Mouse (Mus musculus) midbrain, postnatal 0 days (tissue): ENCODE data around the gene Kif6. TPM values are rescaled to one million over a fixed set of nuclear protein-coding genes. Genes with fewer than 3 reads are reported as not detected.

ENCODE experiments used
- ATAC-seq: fragments of 200-750 bp; cut with Nextera tagmentation; 2 replicates; pipeline ENCODE4 v1.8.0; 2017; ENCODE audit warnings: moderate number of reproducible peaks, mild to moderate bottlenecking, moderate TSS enrichment, moderate library complexity; ENCODE audit not compliant: low FRiP score
- DNase-seq: peaks from one replicate; pipeline ENCODE4 v3.0.0-alpha.2; 2015; ENCODE audit warnings: low spot score
- H3K27ac ChIP-seq: fragments of 300-500 bp; sonication (generic); 2 replicates; pipeline ENCODE4 v1.5.1; 2014; ENCODE audit warnings: low read depth, mild to moderate bottlenecking, low read length, mixed read lengths
- H3K27me3 ChIP-seq: fragments of 300-500 bp; sonication (generic); 2 replicates; pipeline ENCODE4 v1.6.1; 2014; ENCODE audit warnings: low read length, control low read depth, mixed read lengths; ENCODE audit not compliant: insufficient read depth
- H3K36me3 ChIP-seq: fragments of 300-500 bp; sonication (generic); 2 replicates; pipeline ENCODE4 v1.6.1; 2014; ENCODE audit warnings: low read length, control low read depth, mixed read lengths; ENCODE audit not compliant: insufficient read depth
- H3K4me1 ChIP-seq: fragments of 300-500 bp; sonication (generic); 2 replicates; pipeline ENCODE4 v1.6.1; 2014; ENCODE audit warnings: mild to moderate bottlenecking, control low read depth, antibody characterized with exemption, low read length, mixed read lengths; ENCODE audit not compliant: insufficient read depth
- H3K4me2 ChIP-seq: fragments of 300-500 bp; sonication (generic); 2 replicates; pipeline ENCODE4 v1.6.1; 2014; ENCODE audit warnings: low read depth, mild to moderate bottlenecking, low read length, mixed read lengths; ENCODE audit not compliant: poor library complexity, severe bottlenecking
- H3K4me3 ChIP-seq: fragments of 300-500 bp; sonication (generic); 2 replicates; pipeline ENCODE4 v1.5.1; 2014; ENCODE audit warnings: low read depth, mild to moderate bottlenecking, low read length, moderate library complexity
- H3K9ac ChIP-seq: fragments of 300-500 bp; sonication (generic); replicated peaks from 2 replicates; pipeline ENCODE4 v1.6.1; 2014; ENCODE audit warnings: mild to moderate bottlenecking, low read length, moderate library complexity, mixed read lengths; ENCODE audit not compliant: poor library complexity, severe bottlenecking
- H3K9me3 ChIP-seq: fragments of 300-500 bp; sonication (generic); 2 replicates; pipeline ENCODE4 v1.6.1; 2016; ENCODE audit warnings: low read length, control low read depth
- CTCF ChIP-seq: IDR thresholded peaks from 2 replicates; pipeline ENCODE4 v1.5.1; 2016; ENCODE audit warnings: antibody characterized with exemption, mild to moderate bottlenecking
- WGBS: fragments of 180-500 bp; shearing (Covaris S2); extraction: QIAGEN DNeasy Blood & Tissue Kit; methylation state at CpG from one replicate; pipeline ENCODE4 v1.1.7; 2014; 5-methylcytosine and 5-hydroxymethylcytosine counted together
- polyA plus RNA-seq: library from polyadenylated mRNA; unstranded; fragments of >200 nt; fragmentation: Nextera tagmentation; extraction: Ambion mirVana; gene quantifications from 2 replicates; pipeline ENCODE4 v1.2.1, GENCODE M21; 2015
- total RNA-seq: library from RNA; depleted of rRNA; stranded (reverse); fragments of >200 nt; gene quantifications from 2 replicates; pipeline ENCODE4 v1.2.3, GENCODE M21; 2014

Kif6 gene
- total and polyA plus RNA-seq, 2 experiments from 2014 or later = 1.7 to 2.1 TPM

DNA sequence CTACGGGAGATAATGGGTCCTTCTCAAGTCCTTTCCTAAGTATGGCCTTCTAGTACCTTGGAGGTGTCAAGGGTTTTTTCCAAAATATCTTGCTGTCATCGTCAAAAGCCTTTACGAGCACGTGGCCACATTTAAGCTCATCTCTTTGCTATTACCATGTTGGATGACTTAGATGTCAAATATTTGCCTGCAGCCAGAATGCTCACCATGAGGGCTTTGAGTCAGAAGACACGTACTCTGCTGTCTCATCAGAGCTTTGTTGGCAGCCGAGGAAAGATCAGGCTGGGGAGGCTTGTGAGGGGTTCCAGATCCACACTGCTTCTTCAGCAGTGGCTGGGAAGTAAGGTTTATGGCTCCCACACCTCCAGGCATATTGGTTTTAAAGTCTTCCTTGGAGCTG lies 53.4 kb downstream of the Kif6 start:
- H3K27ac ChIP-seq = no peak overlapping the region
- no peaks in the 10 kb centered on the region for H3K36me3 ChIP-seq
- H3K4me2 ChIP-seq = no peak overlapping the region
- 84% methylated on average over 6 of the region's 6 CpGs for WGBS
- no peak overlapping the region for H3K4me3 ChIP-seq
- TF ChIP-seq CTCF = no peak
- H3K27me3 ChIP-seq = no peaks in the 10 kb centered on the region
- no peak overlapping the region for H3K9ac ChIP-seq
- H3K9me3 ChIP-seq = no peaks in the 10 kb centered on the region
- H3K4me1 ChIP-seq = no peaks in the 10 kb centered on the region
- ATAC-seq (no peak), DNase-seq (no peak)

DNA sequence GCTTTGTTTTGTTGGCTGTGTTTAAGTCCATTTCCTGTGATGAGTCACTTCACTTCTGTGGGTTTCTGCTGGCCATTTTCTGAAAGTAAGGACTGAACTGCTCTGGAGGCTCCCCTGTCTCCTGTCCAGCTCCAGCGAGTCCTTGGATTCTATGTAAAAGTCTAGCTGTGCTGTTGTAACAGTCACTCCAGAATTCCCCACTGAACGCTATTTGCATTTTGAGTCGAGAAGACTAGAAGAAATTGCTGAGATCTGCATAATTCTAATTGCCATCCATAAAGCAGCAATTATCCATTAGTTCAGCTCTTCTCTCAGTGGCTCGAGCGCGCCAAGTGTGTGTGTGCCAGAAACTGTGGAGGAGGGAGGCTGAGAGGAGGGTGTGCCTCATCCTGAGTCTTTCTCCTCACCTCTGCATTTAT lies 57.0 kb downstream of the Kif6 start:
- no peak overlapping the region for H3K4me3 ChIP-seq
- H3K4me1 ChIP-seq = no peaks in the 10 kb centered on the region
- peak; percentile 64 for DNase-seq
- H3K4me2 ChIP-seq = no peak overlapping the region
- WGBS = 55% methylated on average over 6 of the region's 6 CpGs
- TF ChIP-seq CTCF = no peak
- H3K27me3 ChIP-seq = no peaks in the 10 kb centered on the region
- no peaks in the 10 kb centered on the region for H3K36me3 ChIP-seq
- H3K9me3 ChIP-seq = no peaks in the 10 kb centered on the region
- no peak overlapping the region for H3K27ac ChIP-seq
- no peak for ATAC-seq
- no peak overlapping the region for H3K9ac ChIP-seq

DNA sequence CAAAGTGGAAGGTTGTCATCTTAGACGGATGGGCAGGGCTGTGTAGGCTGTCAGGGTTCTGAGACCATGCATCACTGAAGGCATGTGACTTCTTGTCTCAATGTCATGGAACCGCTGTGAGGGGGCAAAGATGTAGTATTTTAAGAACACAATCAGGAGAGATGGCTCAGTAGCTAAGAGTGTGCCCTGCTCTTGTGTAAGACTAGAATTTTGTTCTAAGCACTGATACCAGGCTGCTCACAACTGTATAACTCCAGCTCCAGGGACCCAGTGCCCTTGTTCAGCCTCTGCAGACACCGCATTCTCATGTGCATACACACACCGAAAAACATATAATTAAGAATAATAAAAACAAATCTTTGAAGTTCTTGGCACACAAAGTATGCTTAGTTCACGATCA lies 57.5 kb downstream of the Kif6 start:
- Histone ChIP-seq H3K36me3 (no peaks in the 10 kb centered on the region), H3K9ac (no peak overlapping the region), H3K9me3 (no peaks in the 10 kb centered on the region), H3K27me3 (no peaks in the 10 kb centered on the region), H3K4me2 (no peak overlapping the region), H3K27ac (no peak overlapping the region), H3K4me3 (no peak overlapping the region), H3K4me1 (no peaks in the 10 kb centered on the region)
- WGBS = 88% methylated on average over 5 of the region's 5 CpGs
- DNase-seq (no peak), ATAC-seq (no peak)
- no peak for TF ChIP-seq CTCF

DNA sequence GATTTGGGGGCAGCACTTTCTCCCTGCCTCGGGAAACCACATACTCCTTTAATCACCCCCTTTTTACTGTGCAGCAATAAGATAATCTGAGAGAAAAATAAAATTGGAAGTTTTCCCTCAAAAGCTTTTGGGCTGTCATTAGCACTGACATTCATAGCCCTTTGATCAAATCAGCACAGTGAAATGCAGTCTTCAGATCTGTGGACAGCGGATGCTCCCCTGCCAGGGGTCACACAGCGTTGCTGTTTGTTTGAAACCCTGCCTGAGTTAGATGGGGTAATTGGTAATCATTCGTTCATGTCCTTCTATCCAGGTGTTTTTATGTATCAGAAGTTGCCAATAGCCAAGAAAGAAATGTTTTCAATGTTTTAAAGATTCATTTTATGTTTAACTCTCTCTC lies 60.7 kb downstream of the Kif6 start:
- Histone ChIP-seq H3K4me3 (no peak overlapping the region), H3K27ac (no peak overlapping the region), H3K36me3 (no peaks in the 10 kb centered on the region), H3K9me3 (no peaks in the 10 kb centered on the region), H3K9ac (no peak overlapping the region), H3K4me1 (no peaks in the 10 kb centered on the region), H3K27me3 (no peaks in the 10 kb centered on the region), H3K4me2 (no peak overlapping the region)
- ATAC-seq (no peak), DNase-seq (no peak)
- TF ChIP-seq CTCF = no peak
- WGBS = 69% methylated on average over 4 of the region's 4 CpGs

DNA sequence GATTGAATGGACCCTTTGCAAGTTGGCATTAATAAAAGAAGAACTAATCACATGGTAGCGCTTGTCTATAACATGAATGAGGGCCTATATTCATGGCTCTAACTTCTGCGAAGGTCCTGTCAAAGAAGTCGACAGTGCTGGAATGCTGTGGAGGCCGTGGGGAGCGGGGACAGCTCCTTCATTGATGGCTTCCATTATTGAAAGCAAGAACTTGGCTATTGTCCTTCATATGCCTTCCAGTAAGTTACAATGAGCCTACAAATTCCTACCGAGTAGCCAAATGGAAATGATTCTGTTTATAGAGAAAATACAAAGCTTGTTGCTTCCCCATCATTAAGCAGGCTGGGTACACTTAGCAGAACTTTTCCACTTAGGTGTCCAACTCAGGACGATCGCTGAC lies 66.5 kb downstream of the Kif6 start:
- Histone ChIP-seq H3K36me3 (no peaks in the 10 kb centered on the region), H3K4me2 (no peak overlapping the region), H3K27ac (no peak overlapping the region), H3K9ac (no peak overlapping the region), H3K27me3 (no peaks in the 10 kb centered on the region), H3K4me1 (no peaks in the 10 kb centered on the region), H3K9me3 (no peaks in the 10 kb centered on the region), H3K4me3 (no peak overlapping the region)
- DNase-seq = no peak
- ATAC-seq = no peak
- no peak for TF ChIP-seq CTCF
- 69% methylated on average over 8 of the region's 8 CpGs for WGBS

DNA sequence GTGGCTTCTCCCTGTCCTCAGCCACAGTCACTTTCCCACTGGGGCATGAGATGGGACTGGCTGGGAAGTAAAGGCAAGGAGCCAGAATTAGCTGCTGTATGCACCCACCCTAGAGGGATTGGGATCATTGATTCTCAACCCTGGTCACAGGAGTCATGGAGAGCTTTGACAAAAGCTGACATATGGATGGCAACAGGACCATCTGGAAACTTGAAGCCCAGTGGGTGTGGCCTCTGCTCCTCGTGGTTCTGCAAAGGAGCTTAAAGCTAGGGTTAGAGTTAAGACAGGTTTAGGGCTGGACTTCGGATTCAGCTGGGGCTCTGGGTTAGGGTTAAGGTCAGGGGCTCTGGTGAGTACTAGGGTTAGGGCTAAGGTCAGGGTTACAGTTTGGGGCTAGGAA lies 69.2 kb downstream of the Kif6 start:
- no peak overlapping the region for H3K27ac ChIP-seq
- 20% methylated on average over 2 of the region's 2 CpGs for WGBS
- no peaks in the 10 kb centered on the region for H3K4me1 ChIP-seq
- no peak overlapping the region for H3K4me3 ChIP-seq
- ATAC-seq (no peak), DNase-seq (peak; percentile 51)
- H3K4me2 ChIP-seq = no peak overlapping the region
- no peak overlapping the region for H3K9ac ChIP-seq
- no peaks in the 10 kb centered on the region for H3K27me3 ChIP-seq
- H3K9me3 ChIP-seq = no peaks in the 10 kb centered on the region
- no peaks in the 10 kb centered on the region for H3K36me3 ChIP-seq
- no peak for TF ChIP-seq CTCF
